ENCODE assay signal across 9 mouse cellular contexts in the genomic region with DNA sequence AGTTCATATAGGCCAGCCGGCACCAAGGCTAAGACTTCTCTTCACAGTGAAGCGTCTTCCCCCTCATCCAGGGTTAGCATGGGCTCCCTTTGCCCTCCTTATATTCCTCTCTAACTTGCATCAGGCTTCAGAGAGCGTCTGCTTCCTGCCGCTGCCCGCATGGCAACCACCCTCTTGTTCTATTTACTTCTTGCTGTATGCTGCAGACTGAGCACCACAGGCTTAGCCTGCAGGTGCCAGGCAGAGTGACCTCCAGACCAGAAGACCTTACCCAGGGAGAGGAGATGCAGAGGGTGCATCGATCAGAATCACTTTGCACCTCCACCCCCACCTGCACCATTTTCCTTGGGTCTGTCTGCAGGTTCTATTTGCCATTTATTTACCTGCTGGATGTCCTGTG. TPM values are rescaled to one million over a fixed set of nuclear protein-coding genes. Genes with fewer than 3 reads are reported as not detected.
A peak's percentile ranks its signal among the peaks of the same experiment; 100 is the strongest.
DNase-seq lines count a peak whose midpoint lies in the region; ATAC-seq and TF ChIP-seq lines count a peak whose summit lies in the region.
"Had no signal": no experiment of that assay in that cellular context is flagged by ENCODE, and none has a peak within 500 bp of the region (broad histone marks: within the 10 kb centered on the region; RNA-seq: fewer than 3 reads in every experiment).

No protein-coding gene starts in this region.

- TF ChIP-seq CTCF in heart, adult 2 months (IDR thresholded peaks at IDR 0.05) = no peak
- no peak for TF ChIP-seq CTCF in C2C12 (IDR thresholded peaks at IDR 0.05; ENCODE audit: control insufficient read depth, insufficient read depth, insufficient read length)
- no peak for TF ChIP-seq CTCF in liver, postnatal 0 days (IDR thresholded peaks at IDR 0.05; ENCODE audit: low read depth)

- no peak overlapping the region for H3K27ac ChIP-seq in heart, adult 2 months
- H3K27ac ChIP-seq in forebrain, embryonic 13.5 days = no peak overlapping the region
- peak overlapping the region; percentile 95 for H3K27ac ChIP-seq in liver, postnatal 0 days (ENCODE audit: low read depth)

- intact Hi-C loops in heart, adult 2 months (cut with DNase I) = no loop called here

- peak overlapping the region; percentile 8 for H3ac ChIP-seq in C2C12 (ENCODE audit: control insufficient read depth, insufficient read length, low read depth)

- no peaks in the 10 kb centered on the region for H3K9me3 ChIP-seq in forebrain, embryonic 13.5 days (replicated peaks)
- H3K9me3 ChIP-seq in liver, postnatal 0 days (ENCODE audit: low read length) = no peaks in the 10 kb centered on the region

- no peaks in the 10 kb centered on the region for H3K27me3 ChIP-seq in heart, adult 2 months (ENCODE audit: control insufficient read depth, insufficient read depth, low read length)
- H3K27me3 ChIP-seq in C2C12 (ENCODE audit: control insufficient read depth, insufficient read depth, insufficient read length) = no peaks in the 10 kb centered on the region
- H3K27me3 ChIP-seq in forebrain, embryonic 13.5 days = no peaks in the 10 kb centered on the region
- H3K27me3 ChIP-seq in liver, postnatal 0 days (ENCODE audit: insufficient read depth, low read length) = 0 out of 2 replicates have a peak, but pooled peaks cover 3% of the 10 kb centered on the region
- H3K27me3 ChIP-seq: Patski had no signal

- H3K4me2 ChIP-seq in forebrain, embryonic 13.5 days = peak overlapping the region; percentile 83
- peak overlapping the region; percentile 98 for H3K4me2 ChIP-seq in liver, postnatal 0 days (ENCODE audit: low read depth, low read length)

- no peak for DNase-seq in heart, adult 2 months
- DNase-seq in heart, postnatal 4 days = no peak
- DNase-seq in liver, postnatal 0 days = no peak
- no peak for DNase-seq in urinary bladder, postnatal 14 days (ENCODE audit: low spot score)
- DNase-seq in MN1 (ENCODE audit: low spot score) = no peak
- DNase-seq in cerebellum, adult 11 months = no peak

- no peaks in the 10 kb centered on the region for H3K36me3 ChIP-seq in heart, adult 2 months (ENCODE audit: control insufficient read depth, insufficient read depth, low read length)
- peaks cover 19% of the 10 kb centered on the region for H3K36me3 ChIP-seq in C2C12 (ENCODE audit: control insufficient read depth, insufficient read depth)
- peaks cover 28% of the 10 kb centered on the region for H3K36me3 ChIP-seq in forebrain, embryonic 13.5 days (ENCODE audit: poor library complexity, severe bottlenecking)
- H3K36me3 ChIP-seq in liver, postnatal 0 days (replicated peaks; ENCODE audit: insufficient read depth, low read length) = peaks cover 12% of the 10 kb centered on the region; the same call in 1 of the 2 replicates

- peaks cover 4% of the 10 kb centered on the region; the same call in 1 of the 2 replicates for H3K4me1 ChIP-seq in heart, adult 2 months (ENCODE audit: control insufficient read depth, insufficient read depth, low read length)
- peaks cover 35% of the 10 kb centered on the region for H3K4me1 ChIP-seq in forebrain, embryonic 13.5 days
- peaks cover 9% of the 10 kb centered on the region for H3K4me1 ChIP-seq in liver, postnatal 0 days (ENCODE audit: insufficient read depth)

- H3K4me3 ChIP-seq in heart, adult 2 months = no peak overlapping the region; the same call in 1 of the 2 replicates
- peak overlapping the region; percentile 59 for H3K4me3 ChIP-seq in C2C12 (ENCODE audit: insufficient read depth, poor library complexity, severe bottlenecking)
- peak overlapping the region; percentile 92 for H3K4me3 ChIP-seq in forebrain, embryonic 13.5 days
- peak overlapping the region; percentile 85 for H3K4me3 ChIP-seq in liver, postnatal 0 days (ENCODE audit: low read depth, low read length)

- no peak for ATAC-seq in forebrain, embryonic 13.5 days
- no peak for ATAC-seq in liver, postnatal 0 days

- TF ChIP-seq POLR2A in heart, adult 2 months (IDR thresholded peaks at IDR 0.05; ENCODE audit: insufficient read depth, low read depth, low read length) = no peak

- H3K9ac ChIP-seq in heart, adult 2 months (ENCODE audit: low read depth, low read length) = peak overlapping the region; percentile 35; the same call in 1 of the 2 replicates
- peak overlapping the region; percentile 84 for H3K9ac ChIP-seq in forebrain, embryonic 13.5 days
- H3K9ac ChIP-seq in liver, postnatal 0 days (replicated peaks) = peak overlapping the region; percentile 83

- no peaks in the 10 kb centered on the region for H3K79me2 ChIP-seq in heart, adult 2 months (replicated peaks; ENCODE audit: control insufficient read depth, insufficient read depth, low read length)
- H3K79me2 ChIP-seq in C2C12 (ENCODE audit: control insufficient read depth, insufficient read depth) = peaks cover 55% of the 10 kb centered on the region

- no peak for TF ChIP-seq EP300 in heart, adult 2 months (IDR thresholded peaks at IDR 0.05; ENCODE audit: insufficient read depth, low read depth, low read length)
- TF ChIP-seq EP300 in liver, postnatal 0 days (IDR thresholded peaks at IDR 0.05; ENCODE audit: low read depth) = no peak

- peaks cover 22% of the 10 kb centered on the region for H3K79me3 ChIP-seq in C2C12 (ENCODE audit: low read depth)

- WGBS in heart, adult 2 months = 31% methylated on average over 6 of the region's 6 CpGs
- 6% methylated on average over 6 of the region's 6 CpGs for WGBS in forebrain, embryonic 13.5 days
- WGBS in liver, postnatal 0 days (ENCODE audit: insufficient replicate concordance) = 12% methylated on average over 6 of the region's 6 CpGs

TF ChIP-seq in C2C12, 6 proteins besides CTCF, POLR2A, EP300 and RAD21:
- TF ChIP-seq MYOD1 (IDR thresholded peaks at IDR 0.05; ENCODE audit: control insufficient read depth, insufficient read length, low read depth) = no peak
TF ChIP-seq in C2C12: peak in this region for 0.

RNA-seq across cellular contexts. Expression of a gene that starts 1.2 kb away (rescaled TPM):
- total RNA-seq in heart, adult 2 months (2021) = 1 to 10 TPM; 1.4 to 4.0 TPM
- polyA plus RNA-seq in heart, adult 2 months (2012; rRNA removed) = 5.2 and 5.4 TPM in 2 replicates
- 10 to 100 TPM; 31.9 to 34.3 TPM for total RNA-seq in heart, postnatal 4 days (2021)
- polyA plus RNA-seq in C2C12 (2012; fragmentation: generic; extraction: Trizol) = 113 TPM
- 6.5 and 8.5 TPM in 2 replicates for polyA plus RNA-seq in forebrain, embryonic 13.5 days (2015; fragmentation: Nextera tagmentation; extraction: Ambion mirVana)
- 13.6 and 17.1 TPM in 2 replicates for polyA plus RNA-seq in liver, postnatal 0 days (2015; fragmentation: Nextera tagmentation; extraction: Ambion mirVana)

RNA-seq across cellular contexts. Expression of a gene that starts 55.0 kb away (rescaled TPM):
- not detected for total RNA-seq in heart, adult 2 months (2021)
- polyA plus RNA-seq in heart, adult 2 months (2012; rRNA removed) = not detected in 2 replicates
- total RNA-seq in heart, postnatal 4 days (2021) = not detected
- polyA plus RNA-seq in C2C12 (2012; fragmentation: generic; extraction: Trizol) = not detected
- polyA plus RNA-seq in forebrain, embryonic 13.5 days (2015; fragmentation: Nextera tagmentation; extraction: Ambion mirVana) = 0.20 TPM in 1 of 2 replicates, not detected in the other
- not detected in 2 replicates for polyA plus RNA-seq in liver, postnatal 0 days (2015; fragmentation: Nextera tagmentation; extraction: Ambion mirVana)
- polyA plus RNA-seq: Patski had no signal
